Mouse (Mus musculus): Measurements from ENCODE around the gene Ptprb.

DNA sequence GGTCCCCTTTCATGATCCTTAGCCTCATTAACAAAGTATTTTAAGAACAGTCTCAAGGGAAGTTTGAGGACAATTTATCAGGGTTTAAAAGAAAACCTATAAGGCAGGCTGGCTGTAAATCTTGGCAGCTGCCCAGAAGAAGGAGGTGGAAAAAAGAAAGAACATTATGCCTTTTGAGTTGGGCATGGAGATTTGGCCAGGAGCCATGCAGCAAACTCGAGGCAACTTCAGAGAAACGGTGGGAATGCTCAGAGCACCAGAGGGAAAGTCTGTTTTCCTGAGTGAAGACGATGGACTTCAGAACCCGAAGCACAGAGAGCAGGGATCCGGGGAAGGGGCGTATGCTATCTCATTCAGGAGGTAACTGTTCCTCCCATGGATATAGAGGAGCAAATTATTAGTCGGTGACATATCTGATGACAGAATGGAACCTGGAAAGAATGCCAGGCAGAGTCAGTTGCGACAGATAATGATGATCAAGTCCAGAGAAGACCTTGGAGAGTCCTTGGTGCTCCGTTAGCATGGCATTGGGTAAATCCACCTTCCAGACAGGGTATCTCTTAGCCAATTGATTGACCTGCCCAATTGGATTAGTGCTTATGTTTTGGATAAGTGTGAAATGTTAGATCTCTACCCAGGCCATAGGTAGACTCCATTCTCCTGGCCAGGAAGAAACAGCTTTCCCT is 118.6 kb downstream of the Ptprb start:
- no peak for TF ChIP-seq CTCF (IDR thresholded peaks at IDR 0.05)
- TF ChIP-seq EP300 (IDR thresholded peaks at IDR 0.05; ENCODE audit: insufficient read depth, low read depth, low read length), result no peak
